Mouse (Mus musculus) kidney, adult 9 months (tissue): Measurements from ENCODE around the gene Phf23.

Source experiments
- DNase-seq: peaks from one replicate; pipeline ENCODE4 v3.0.0; 2022

Phf23 gene

GRCm38 (mm10) chr11:70024151-70024514 lies 28.6 kb downstream of the Phf23 start:
- no peak for DNase-seq

GRCm38 (mm10) chr11:70026689-70027088 lies 31.1 kb downstream of the Phf23 start:
- no peak for DNase-seq

- no peak for DNase-seq
These were observed 31.8 kb downstream of the Phf23 start for GRCm38 (mm10) chr11:70027397-70027796.

- no peak for DNase-seq
These were observed 33.0 kb downstream of the Phf23 start for GRCm38 (mm10) chr11:70028401-70029129.

- no peak for DNase-seq
These were observed 33.7 kb downstream of the Phf23 start for GRCm38 (mm10) chr11:70029130-70029801.

- no peak for DNase-seq
These were observed 34.4 kb downstream of the Phf23 start for GRCm38 (mm10) chr11:70029829-70030550.

- no peak for DNase-seq
These were observed 35.2 kb downstream of the Phf23 start for GRCm38 (mm10) chr11:70030651-70031320.

GRCm38 (mm10) chr11:70031321-70031670 lies 35.7 kb downstream of the Phf23 start:
- no peak for DNase-seq

- DNase-seq: no peak
These were observed 42.6 kb downstream of the Phf23 start for GRCm38 (mm10) chr11:70038174-70038573.

GRCm38 (mm10) chr11:70039631-70040030 lies 44.1 kb downstream of the Phf23 start:
- DNase-seq: no peak

GRCm38 (mm10) chr11:70040184-70040583 lies 44.6 kb downstream of the Phf23 start:
- DNase-seq: no peak

- no peak for DNase-seq
These were observed 46.9 kb downstream of the Phf23 start for GRCm38 (mm10) chr11:70042309-70043085.

- no peak for DNase-seq
These were observed 48.1 kb downstream of the Phf23 start for GRCm38 (mm10) chr11:70043665-70044064.

- DNase-seq: no peak
These were observed 49.9 kb downstream of the Phf23 start for GRCm38 (mm10) chr11:70045435-70045834.

- no peak for DNase-seq
These were observed 53.8 kb downstream of the Phf23 start for GRCm38 (mm10) chr11:70049366-70049765.
